Mouse (Mus musculus) forebrain, embryonic 10.5 days (tissue): Measurements from ENCODE around the gene Cdh10. TPM values are rescaled to one million over a fixed set of nuclear protein-coding genes. Genes with fewer than 3 reads are reported as not detected.

Experiments used
- DNase-seq: peaks from one replicate; pipeline ENCODE4 v3.0.0-alpha.2; 2017; ENCODE audit warnings: low spot score; ENCODE audit errors: extremely low spot score
- H3K27ac ChIP-seq: fragments of 300-500 bp; sonication (generic); 2 replicates; pipeline ENCODE4 v1.5.1; 2016; ENCODE audit warnings: mild to moderate bottlenecking
- H3K27me3 ChIP-seq: fragments of 300-500 bp; sonication (generic); 2 replicates; pipeline ENCODE4 v1.6.1; 2016; ENCODE audit warnings: mild to moderate bottlenecking; ENCODE audit not compliant: poor library complexity, severe bottlenecking
- H3K36me3 ChIP-seq: fragments of 300-500 bp; sonication (generic); replicated peaks from 2 replicates; pipeline ENCODE4 v1.6.1; 2016; ENCODE audit warnings: mild to moderate bottlenecking, moderate library complexity
- H3K4me1 ChIP-seq: fragments of 300-500 bp; sonication (generic); 2 replicates; pipeline ENCODE4 v1.6.1; 2016
- H3K4me3 ChIP-seq: fragments of 300-500 bp; sonication (generic); 2 replicates; pipeline ENCODE4 v1.5.1; 2016; ENCODE audit warnings: mild to moderate bottlenecking, moderate library complexity
- H3K9me3 ChIP-seq: fragments of 300-500 bp; sonication (generic); 2 replicates; pipeline ENCODE4 v1.6.1; 2016; ENCODE audit warnings: mild to moderate bottlenecking, moderate library complexity
- WGBS: fragments of 180-500 bp; shearing (Covaris S2); methylation state at CpG from one replicate; pipeline ENCODE4 v1.1.7; 2016; 5-methylcytosine and 5-hydroxymethylcytosine counted together
- polyA plus RNA-seq: library from polyadenylated mRNA; unstranded; fragments of >200 nt; fragmentation: Nextera tagmentation; extraction: Ambion mirVana; gene quantifications from 2 replicates; pipeline ENCODE4 v1.2.1, GENCODE M21; 2016

The Cdh10 gene
- polyA plus RNA-seq, 1 experiment from 2014 or later, result 2.2 TPM

- Histone ChIP-seq H3K27ac (no peak overlapping the region), H3K4me3 (no peak overlapping the region), H3K9me3 (no peaks in the 10 kb centered on the region), H3K36me3 (no peaks in the 10 kb centered on the region), H3K27me3 (no peaks in the 10 kb centered on the region), H3K4me1 (no peaks in the 10 kb centered on the region)
- 83% methylated on average over 2 of the region's 2 CpGs for WGBS
- DNase-seq, result no peak
Measured at GRCm38 (mm10) chr15:18886673-18887072, 67.9 kb downstream of the Cdh10 start.

GRCm38 (mm10) chr15:18888912-18889311, 70.2 kb downstream of the Cdh10 start:
- no peak overlapping the region for H3K4me3 ChIP-seq
- no peak overlapping the region for H3K27ac ChIP-seq
- H3K36me3 ChIP-seq, result no peaks in the 10 kb centered on the region
- 89% methylated on average over 2 of the region's 2 CpGs for WGBS
- no peak for DNase-seq
- H3K9me3 ChIP-seq, result no peaks in the 10 kb centered on the region
- H3K27me3 ChIP-seq, result no peaks in the 10 kb centered on the region
- no peaks in the 10 kb centered on the region for H3K4me1 ChIP-seq

DNA sequence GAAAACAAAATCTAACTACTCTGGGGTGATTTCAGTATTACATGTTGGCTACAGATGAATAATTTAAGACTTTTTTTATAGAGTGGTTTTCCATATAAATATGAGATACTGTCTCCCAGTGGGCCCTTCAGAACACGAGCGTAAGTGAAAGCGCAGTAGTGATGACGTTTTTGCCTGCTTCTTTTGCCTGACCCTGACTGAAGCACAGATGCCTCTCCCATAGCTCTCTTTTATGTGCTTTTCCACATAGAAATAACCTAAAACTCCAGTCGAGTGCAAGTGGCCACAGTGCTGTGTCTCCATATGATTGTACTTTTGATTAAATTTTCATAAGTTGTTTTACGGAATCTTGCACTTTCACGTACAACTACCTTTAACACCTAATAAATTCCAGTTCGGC, 71.6 kb downstream of the Cdh10 start:
- 93% methylated on average over 8 of the region's 8 CpGs for WGBS
- H3K27ac ChIP-seq, result no peak overlapping the region
- no peaks in the 10 kb centered on the region for H3K27me3 ChIP-seq
- no peaks in the 10 kb centered on the region for H3K4me1 ChIP-seq
- no peaks in the 10 kb centered on the region for H3K36me3 ChIP-seq
- H3K9me3 ChIP-seq, result no peaks in the 10 kb centered on the region
- no peak for DNase-seq
- no peak overlapping the region for H3K4me3 ChIP-seq

GRCm38 (mm10) chr15:18900776-18901175, 82.0 kb downstream of the Cdh10 start:
- Histone ChIP-seq H3K36me3 (no peaks in the 10 kb centered on the region), H3K4me3 (no peak overlapping the region), H3K4me1 (no peaks in the 10 kb centered on the region), H3K27me3 (no peaks in the 10 kb centered on the region), H3K9me3 (no peaks in the 10 kb centered on the region), H3K27ac (no peak overlapping the region)
- no peak for DNase-seq

- H3K27me3 ChIP-seq, result no peaks in the 10 kb centered on the region
- no peak overlapping the region for H3K4me3 ChIP-seq
- no peaks in the 10 kb centered on the region for H3K36me3 ChIP-seq
- H3K9me3 ChIP-seq, result no peaks in the 10 kb centered on the region
- 79% methylated on average over 2 of the region's 2 CpGs for WGBS
- no peak for DNase-seq
- H3K4me1 ChIP-seq, result no peaks in the 10 kb centered on the region
- H3K27ac ChIP-seq, result no peak overlapping the region
Measured at GRCm38 (mm10) chr15:18904131-18904530, 85.4 kb downstream of the Cdh10 start.

DNA sequence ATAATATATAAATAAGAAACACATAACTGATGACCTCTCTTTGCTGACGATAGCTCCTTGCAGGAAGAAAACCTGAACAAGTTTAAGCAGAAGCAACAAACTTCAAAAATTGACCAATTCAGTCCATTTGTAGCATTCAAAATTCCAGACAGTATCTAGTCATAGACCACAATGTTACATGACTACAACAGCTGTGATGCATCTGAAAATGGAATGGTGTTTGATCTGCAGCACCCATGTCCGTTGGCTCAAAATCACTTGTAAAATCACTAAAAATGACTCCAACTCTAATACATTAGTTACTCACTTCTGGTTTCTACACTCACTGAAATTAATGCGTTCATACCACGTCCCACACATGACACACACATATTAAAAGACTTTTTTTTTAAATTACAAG, 91.9 kb downstream of the Cdh10 start:
- DNase-seq, result no peak
- H3K27ac ChIP-seq, result no peak overlapping the region
- H3K4me1 ChIP-seq, result no peaks in the 10 kb centered on the region
- 95% methylated on average over 4 of the region's 4 CpGs for WGBS
- no peaks in the 10 kb centered on the region for H3K9me3 ChIP-seq
- no peaks in the 10 kb centered on the region for H3K36me3 ChIP-seq
- H3K4me3 ChIP-seq, result no peak overlapping the region
- no peaks in the 10 kb centered on the region for H3K27me3 ChIP-seq

DNA sequence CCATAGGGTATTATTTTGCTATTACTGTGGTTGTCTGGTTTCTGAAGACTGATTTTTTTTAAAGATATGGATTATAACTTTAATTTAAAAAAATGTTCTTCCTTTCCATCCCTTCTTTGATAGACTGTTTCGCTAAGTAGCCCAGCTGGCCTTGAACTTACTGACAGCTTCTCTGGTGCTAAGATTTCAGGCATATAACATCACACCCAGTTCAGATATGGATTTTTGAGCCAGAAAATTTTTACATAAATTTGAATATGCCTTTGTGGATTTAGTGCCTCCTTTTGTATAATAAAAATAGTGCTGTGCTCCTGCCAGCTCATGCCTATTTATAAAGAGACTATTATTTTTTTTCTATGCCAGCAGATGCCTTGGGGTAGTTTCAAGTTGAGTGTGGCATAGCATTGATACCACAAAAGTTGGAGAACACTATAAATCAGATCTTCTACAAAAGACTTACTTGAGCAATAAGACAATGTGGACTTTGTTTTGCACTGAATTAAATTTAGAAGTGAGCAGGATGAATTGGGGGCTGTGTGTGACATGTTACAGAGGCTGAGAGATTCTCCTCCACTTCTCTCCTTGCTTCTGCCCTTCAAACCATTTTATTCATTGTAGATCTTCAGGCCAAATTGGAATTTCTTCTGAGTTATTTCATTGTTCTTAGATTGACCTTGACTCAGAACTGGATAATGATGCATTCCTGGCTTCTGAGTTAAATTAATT, 106.8 kb downstream of the Cdh10 start:
- DNase-seq, result no peak
- 98% methylated on average over 1 of the region's 1 CpGs for WGBS
- Histone ChIP-seq H3K36me3 (no peaks in the 10 kb centered on the region), H3K27me3 (no peaks in the 10 kb centered on the region), H3K9me3 (no peaks in the 10 kb centered on the region), H3K4me1 (no peaks in the 10 kb centered on the region), H3K27ac (no peak overlapping the region), H3K4me3 (no peak overlapping the region)

DNA sequence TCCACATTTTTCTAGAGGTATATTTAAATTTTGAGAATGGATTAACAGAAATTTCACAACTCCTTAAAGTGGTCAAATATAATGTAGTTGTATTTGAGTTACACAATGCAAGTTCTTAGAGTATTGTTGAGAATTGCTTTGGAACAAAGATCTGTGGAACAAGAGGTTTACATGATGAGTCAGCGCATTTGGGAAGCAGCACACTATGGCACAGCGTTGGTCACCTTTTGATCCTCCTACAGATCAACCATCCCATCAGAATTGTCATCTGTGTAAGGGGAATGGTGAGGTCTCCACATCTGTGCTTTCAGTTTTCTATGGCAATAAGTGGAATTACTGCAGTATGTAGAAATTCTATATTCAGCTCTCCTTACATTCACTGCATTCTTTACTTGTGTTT, 108.2 kb downstream of the Cdh10 start:
- WGBS, result 87% methylated on average over 2 of the region's 2 CpGs
- Histone ChIP-seq H3K36me3 (no peaks in the 10 kb centered on the region), H3K27me3 (no peaks in the 10 kb centered on the region), H3K4me3 (no peak overlapping the region), H3K27ac (no peak overlapping the region), H3K9me3 (no peaks in the 10 kb centered on the region), H3K4me1 (no peaks in the 10 kb centered on the region)
- DNase-seq, result no peak

DNA sequence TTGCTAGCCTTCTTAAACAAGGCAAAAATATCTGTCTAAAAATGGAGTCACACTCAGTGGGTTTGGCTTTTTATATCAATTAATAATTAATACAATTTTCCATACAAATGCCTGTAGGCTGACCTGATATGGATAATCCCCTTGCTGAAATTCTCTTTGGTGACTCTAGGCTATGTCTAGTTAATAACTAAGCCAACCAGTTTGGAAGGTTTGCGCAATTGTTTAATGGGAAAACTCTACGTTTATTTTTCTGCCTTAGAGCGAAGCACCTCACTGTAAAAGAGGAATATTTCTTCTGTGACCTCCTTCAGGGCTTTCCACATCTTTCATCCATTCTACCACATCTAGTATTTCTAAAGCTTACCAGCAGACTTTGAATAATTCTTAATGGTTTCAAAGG, 133.5 kb downstream of the Cdh10 start:
- Histone ChIP-seq H3K27ac (no peak overlapping the region), H3K36me3 (no peaks in the 10 kb centered on the region), H3K9me3 (no peaks in the 10 kb centered on the region), H3K27me3 (no peaks in the 10 kb centered on the region), H3K4me3 (no peak overlapping the region), H3K4me1 (no peaks in the 10 kb centered on the region)
- 97% methylated on average over 3 of the region's 3 CpGs for WGBS
- DNase-seq, result no peak

DNA sequence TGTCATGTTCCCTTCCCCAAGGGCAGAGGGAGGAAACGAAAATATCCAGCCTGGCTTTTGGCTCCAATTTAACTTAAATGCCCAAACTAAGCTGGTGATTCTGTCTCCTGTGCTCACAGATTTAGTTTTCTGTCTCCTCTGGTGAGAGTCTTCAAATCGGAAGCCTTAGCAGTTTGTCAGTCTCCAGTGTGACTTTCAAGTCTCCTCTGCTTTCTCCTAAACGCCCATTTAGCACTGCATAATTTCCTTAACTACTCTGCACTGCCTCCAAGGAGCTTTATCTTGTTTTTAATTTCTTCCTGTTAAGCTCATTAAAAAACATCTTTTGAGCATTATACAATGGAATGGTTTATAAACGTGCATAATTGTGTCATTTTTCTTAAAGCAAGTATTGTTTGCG, 156.3 kb downstream of the Cdh10 start:
- no peak for DNase-seq
- H3K4me1 ChIP-seq, result no peaks in the 10 kb centered on the region
- 71% methylated on average over 5 of the region's 5 CpGs for WGBS
- H3K36me3 ChIP-seq, result no peaks in the 10 kb centered on the region
- no peaks in the 10 kb centered on the region for H3K27me3 ChIP-seq
- no peak overlapping the region for H3K27ac ChIP-seq
- no peaks in the 10 kb centered on the region for H3K9me3 ChIP-seq
- no peak overlapping the region for H3K4me3 ChIP-seq

GRCm38 (mm10) chr15:18984891-18985290, 166.1 kb downstream of the Cdh10 start:
- H3K9me3 ChIP-seq, result no peaks in the 10 kb centered on the region
- DNase-seq, result no peak
- H3K4me1 ChIP-seq, result no peaks in the 10 kb centered on the region
- H3K27me3 ChIP-seq, result no peaks in the 10 kb centered on the region
- no peak overlapping the region for H3K27ac ChIP-seq
- 96% methylated on average over 3 of the region's 3 CpGs for WGBS
- no peaks in the 10 kb centered on the region for H3K36me3 ChIP-seq
- no peak overlapping the region for H3K4me3 ChIP-seq

- no peak overlapping the region for H3K4me3 ChIP-seq
- H3K36me3 ChIP-seq, result no peaks in the 10 kb centered on the region
- H3K27ac ChIP-seq, result no peak overlapping the region
- no peaks in the 10 kb centered on the region for H3K9me3 ChIP-seq
- H3K27me3 ChIP-seq, result no peaks in the 10 kb centered on the region
- 89% methylated on average over 1 of the region's 1 CpGs for WGBS
- DNase-seq, result no peak
- no peaks in the 10 kb centered on the region for H3K4me1 ChIP-seq
Measured at GRCm38 (mm10) chr15:18987671-18988070, 168.9 kb downstream of the Cdh10 start.

GRCm38 (mm10) chr15:18993512-18993911, 174.8 kb downstream of the Cdh10 start:
- no peak for DNase-seq
- H3K27ac ChIP-seq, result no peak overlapping the region
- no peaks in the 10 kb centered on the region for H3K27me3 ChIP-seq
- no peaks in the 10 kb centered on the region for H3K4me1 ChIP-seq
- H3K36me3 ChIP-seq, result no peaks in the 10 kb centered on the region
- H3K4me3 ChIP-seq, result no peak overlapping the region
- no peaks in the 10 kb centered on the region for H3K9me3 ChIP-seq

GRCm38 (mm10) chr15:18994294-18994693, 175.5 kb downstream of the Cdh10 start:
- Histone ChIP-seq H3K4me3 (no peak overlapping the region), H3K36me3 (no peaks in the 10 kb centered on the region), H3K4me1 (no peaks in the 10 kb centered on the region), H3K27ac (no peak overlapping the region), H3K9me3 (no peaks in the 10 kb centered on the region), H3K27me3 (no peaks in the 10 kb centered on the region)
- DNase-seq, result no peak
- WGBS, result 77% methylated on average over 4 of the region's 4 CpGs
